In genomic region chr17:90451384-90451783, GRCm38 (mm10) we compare ENCODE assay signal across 14 mouse cellular contexts.
DNase-seq lines count a peak whose midpoint lies in the region; ATAC-seq lines count a peak whose summit lies in the region.
"Had no signal": no experiment of that assay in that cellular context is flagged by ENCODE, and none has a peak within 500 bp of the region (broad histone marks: within the 10 kb centered on the region; RNA-seq: fewer than 3 reads in every experiment).

No protein-coding gene starts in this region.

- DNase-seq in frontal cortex, postnatal 36 days (ENCODE audit: low spot score in 2 of 2): no peak
- DNase-seq in neural tube, embryonic 10.5 days (ENCODE audit: extremely low spot score, low spot score): no peak
- no peak for DNase-seq in adrenal gland, postnatal 25 days
- DNase-seq: adrenal gland, adult 2 months; kidney, adult 2 months; kidney, postnatal 25 days; liver, embryonic 13.5 days had no signal

- 68% methylated on average over 2 of the region's 2 CpGs for WGBS in neural tube, embryonic 12.5 days
- 47% methylated on average over 2 of the region's 2 CpGs for WGBS in hindbrain, embryonic 16.5 days
- 50% methylated on average over 2 of the region's 2 CpGs for WGBS in neural tube, embryonic 15.5 days

- H3K4me3 ChIP-seq in neural tube, embryonic 12.5 days: no peak overlapping the region
- peak overlapping the region; percentile 71 for H3K4me3 ChIP-seq in hindbrain, embryonic 16.5 days (ENCODE audit: low read length)
- H3K4me3 ChIP-seq in neural tube, embryonic 15.5 days (replicated peaks): peak overlapping the region; percentile 73
- H3K4me3 ChIP-seq: heart, embryonic 13.5 days; limb, embryonic 10.5 days; liver, embryonic 13.5 days had no signal

- peak; percentile 62 for ATAC-seq in frontal cortex, adult (ENCODE audit: low TSS enrichment)
- ATAC-seq in neural tube, embryonic 12.5 days (ENCODE audit: low FRiP score, low read depth): no peak
- ATAC-seq in hindbrain, embryonic 16.5 days: no peak
- ATAC-seq in neural tube, embryonic 15.5 days (ENCODE audit: low FRiP score): no peak
- ATAC-seq: CD4-positive, CD25-positive, alpha-beta regulatory T cell, adult 4 months had no signal

- H3K9ac ChIP-seq in neural tube, embryonic 12.5 days: no peak overlapping the region
- 0 out of 2 replicates have a peak overlapping the region, but pooled peaks have one; percentile 35 for H3K9ac ChIP-seq in hindbrain, embryonic 16.5 days (ENCODE audit: low read depth, low read length)
- H3K9ac ChIP-seq in neural tube, embryonic 15.5 days (replicated peaks): peak overlapping the region; percentile 46; the same call in 1 of the 2 replicates
- H3K9ac ChIP-seq: heart, embryonic 13.5 days; liver, embryonic 13.5 days had no signal

- H3K4me2 ChIP-seq in neural tube, embryonic 12.5 days (replicated peaks): peak overlapping the region; percentile 98
- peak overlapping the region; percentile 73 for H3K4me2 ChIP-seq in hindbrain, embryonic 16.5 days (ENCODE audit: low read length)
- H3K4me2 ChIP-seq in neural tube, embryonic 15.5 days: peak overlapping the region; percentile 78
- H3K4me2 ChIP-seq: heart, embryonic 13.5 days; liver, embryonic 13.5 days had no signal

- H3K27ac ChIP-seq in neural tube, embryonic 12.5 days: no peak overlapping the region
- H3K27ac ChIP-seq in hindbrain, embryonic 16.5 days (ENCODE audit: low read depth, low read length): no peak overlapping the region
- peak overlapping the region; percentile 93; the same call in 1 of the 2 replicates for H3K27ac ChIP-seq in neural tube, embryonic 15.5 days (replicated peaks)
- H3K27ac ChIP-seq: heart, embryonic 13.5 days; limb, embryonic 10.5 days; liver, embryonic 13.5 days had no signal

- no peaks in the 10 kb centered on the region for H3K36me3 ChIP-seq in neural tube, embryonic 12.5 days
- no peaks in the 10 kb centered on the region for H3K36me3 ChIP-seq in hindbrain, embryonic 16.5 days (ENCODE audit: control insufficient read depth, insufficient read depth, low read length)
- H3K36me3 ChIP-seq in neural tube, embryonic 15.5 days: no peaks in the 10 kb centered on the region
- H3K36me3 ChIP-seq: heart, embryonic 13.5 days; limb, embryonic 10.5 days; liver, embryonic 13.5 days had no signal

- H3K9me3 ChIP-seq in neural tube, embryonic 12.5 days: no peaks in the 10 kb centered on the region
- H3K9me3 ChIP-seq in hindbrain, embryonic 16.5 days (ENCODE audit: control insufficient read depth, low read length): no peaks in the 10 kb centered on the region
- no peaks in the 10 kb centered on the region for H3K9me3 ChIP-seq in neural tube, embryonic 15.5 days (replicated peaks)
- H3K9me3 ChIP-seq: heart, embryonic 13.5 days; limb, embryonic 10.5 days; liver, embryonic 13.5 days had no signal

- H3K4me1 ChIP-seq in neural tube, embryonic 12.5 days: peaks cover 14% of the 10 kb centered on the region; the same call in 1 of the 2 replicates
- H3K4me1 ChIP-seq in hindbrain, embryonic 16.5 days (ENCODE audit: control insufficient read depth, insufficient read depth, low read depth, low read length): peaks cover under 1% of the 10 kb centered on the region
- H3K4me1 ChIP-seq in neural tube, embryonic 15.5 days: peaks cover 21% of the 10 kb centered on the region

- H3K27me3 ChIP-seq in neural tube, embryonic 12.5 days (replicated peaks): 0 out of 2 replicates have a peak, but pooled peaks cover 2% of the 10 kb centered on the region
- no peaks in the 10 kb centered on the region for H3K27me3 ChIP-seq in hindbrain, embryonic 16.5 days (replicated peaks; ENCODE audit: control insufficient read depth, insufficient read depth, low read length)
- H3K27me3 ChIP-seq in neural tube, embryonic 15.5 days (replicated peaks): no peaks in the 10 kb centered on the region
